Mouse (Mus musculus): ENCODE measurements around the gene Itgb5.

Itgb5 gene

DNA sequence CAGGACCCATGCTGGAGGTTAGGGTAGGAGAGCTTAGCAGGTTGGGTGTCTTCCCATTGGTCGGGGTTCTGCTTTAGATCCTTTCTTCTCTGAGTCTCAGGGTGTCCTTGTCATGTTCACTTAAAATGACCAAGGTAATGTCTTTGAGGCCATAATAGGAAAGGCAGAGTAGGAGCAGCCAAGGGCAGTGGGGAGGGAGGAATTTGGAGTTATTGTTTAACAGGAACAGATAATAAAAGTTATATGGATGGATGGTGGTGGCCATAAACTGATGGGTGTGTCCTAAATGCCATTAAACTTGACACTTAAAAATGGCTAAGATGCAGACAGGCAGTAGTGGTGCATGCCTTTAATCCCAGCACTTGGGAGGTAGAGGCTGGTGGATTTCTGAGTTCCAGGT is 159.6 kb downstream of the Itgb5 start:
- no peak for DNase-seq (ENCODE audit: low spot score)

DNA sequence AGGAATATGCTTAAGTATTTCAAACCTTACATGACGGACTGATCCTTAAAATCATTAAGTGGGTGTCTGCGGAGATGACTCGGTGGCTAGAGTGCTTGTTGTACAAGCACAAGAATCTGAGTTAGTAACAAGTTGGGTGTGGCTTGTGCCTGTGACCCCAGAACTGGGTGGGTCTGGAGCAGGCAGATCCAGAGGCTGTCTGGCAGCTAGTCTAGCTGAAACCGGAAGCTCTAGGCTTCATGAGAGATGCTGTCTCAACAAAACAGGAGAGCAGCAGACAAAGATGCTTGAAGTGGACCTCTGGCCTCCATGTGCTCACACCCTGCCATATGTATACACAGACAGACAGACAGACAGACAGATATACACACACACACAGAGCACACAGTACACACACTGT is 161.2 kb downstream of the Itgb5 start:
- no peak for DNase-seq (ENCODE audit: low spot score)

DNA sequence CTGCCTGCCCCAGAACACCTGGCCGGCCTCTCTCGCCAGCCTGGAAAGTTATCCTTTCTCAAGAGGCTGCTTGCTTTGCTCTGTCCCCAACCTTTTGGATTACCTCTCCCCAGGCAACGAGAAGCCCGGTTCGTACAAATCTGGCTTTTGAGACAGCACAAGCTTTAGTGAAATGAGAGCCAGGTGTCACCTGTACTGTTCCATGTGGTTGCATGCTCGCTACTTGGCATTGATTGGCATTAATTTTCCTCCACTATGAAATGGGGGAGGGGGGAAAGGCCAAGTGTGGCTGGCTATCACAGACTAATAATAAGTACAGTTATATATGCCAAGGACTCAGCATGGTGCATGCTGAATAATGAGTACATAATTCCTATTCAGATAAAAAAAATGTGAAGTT is 164.9 kb downstream of the Itgb5 start:
- no peak for DNase-seq (ENCODE audit: low spot score)

DNA sequence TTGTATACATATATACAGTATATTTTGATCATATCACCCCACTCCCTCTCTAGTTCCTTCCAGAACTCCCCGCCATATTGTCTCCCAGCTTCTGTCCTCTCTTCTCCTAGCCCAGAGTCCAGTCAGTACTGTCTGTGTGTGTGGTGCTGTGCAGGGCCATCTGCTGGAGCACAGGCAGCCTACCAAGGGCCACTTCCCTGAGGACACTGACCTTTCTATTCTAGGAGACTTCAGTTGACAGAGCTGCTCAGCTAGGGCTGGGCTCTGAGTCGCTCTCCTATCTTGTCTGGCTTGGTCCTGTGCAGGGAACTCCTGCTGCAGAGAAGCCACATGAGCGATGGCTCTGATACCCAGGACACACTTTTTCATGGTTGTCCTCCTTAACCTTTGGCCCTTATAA is 166.0 kb downstream of the Itgb5 start:
- DNase-seq (ENCODE audit: low spot score): no peak

DNA sequence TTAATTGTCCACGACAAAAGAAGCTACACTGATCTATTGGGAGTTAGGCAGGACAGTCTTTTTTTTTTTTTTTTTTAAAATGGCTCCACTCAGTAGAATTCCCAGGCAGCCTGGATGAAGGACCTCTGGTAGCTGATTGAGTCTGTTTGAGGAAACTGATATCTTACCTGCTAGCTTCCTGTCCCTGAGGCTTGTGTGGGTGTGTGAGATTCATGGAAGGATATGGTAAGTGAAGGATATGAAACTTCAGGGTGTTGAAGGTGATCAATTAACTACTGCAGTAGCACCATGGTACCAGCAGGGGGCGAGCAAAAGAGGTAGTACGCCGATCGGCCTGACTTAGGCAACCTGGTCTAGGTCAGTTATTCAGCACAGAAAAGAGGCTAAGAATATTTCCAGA is 166.6 kb downstream of the Itgb5 start:
- peak; percentile 91 for DNase-seq (ENCODE audit: low spot score)

DNA sequence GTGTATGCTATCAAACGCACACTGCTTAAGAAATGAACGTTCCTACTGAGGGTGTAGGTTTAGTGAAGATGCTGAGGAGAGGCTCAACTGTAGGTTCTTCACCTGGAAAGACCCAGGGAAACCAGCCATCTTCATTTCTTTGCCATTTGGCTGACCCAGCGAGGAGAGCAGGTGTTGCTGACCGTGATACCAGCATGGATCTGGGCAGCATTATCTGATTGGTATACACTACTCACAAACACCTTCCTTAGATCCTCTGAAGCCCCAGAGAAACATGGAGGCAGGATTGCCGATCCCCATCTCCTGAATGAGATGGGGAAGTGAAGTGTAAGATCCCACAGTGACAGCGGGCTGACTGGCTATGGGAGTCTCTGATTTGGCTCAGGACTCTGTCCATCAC is 168.5 kb downstream of the Itgb5 start:
- DNase-seq (ENCODE audit: low spot score): no peak
